Mouse (Mus musculus): ENCODE measurements at regions not wholly inside any gene's neighbourhood (a gene's known extent, or its start where the extent isn't known, plus 50 kb on each side); places are given as distances from the start of the nearest gene placed in this dataset.

GRCm38 (mm10) chr15:51595655-51596054, 2289.1 kb upstream of the Gm7489 start:
- TF ChIP-seq POLR2A (IDR thresholded peaks at IDR 0.05; ENCODE audit: control insufficient read depth, extremely low read depth, insufficient read depth, low read length, poor library complexity) (no peak), CTCF (IDR thresholded peaks at IDR 0.05; ENCODE audit: borderline replicate concordance, control insufficient read depth, extremely low read depth, insufficient read depth, low read length, poor library complexity) (no peak)

All from thymus, adult 2 months (tissue).